Mouse (Mus musculus) CD4-positive helper T cell, adult 2 months (primary cell): ENCODE results near the gene Dnm3.

ENCODE experiments used
- DNase-seq: peaks from one replicate; pipeline ENCODE4 v3.0.0-alpha.2; 2012; ENCODE audit warnings: low read depth, missing footprints, low spot score

Dnm3 gene

GRCm38 (mm10) chr1:162075831-162076230, 402.0 kb downstream of the Dnm3 start:
- DNase-seq = no peak

- DNase-seq = no peak
These were observed 402.4 kb downstream of the Dnm3 start for GRCm38 (mm10) chr1:162075416-162075815.

GRCm38 (mm10) chr1:162074626-162075410, 403.0 kb downstream of the Dnm3 start:
- DNase-seq = no peak

- DNase-seq = no peak
These were observed 404.8 kb downstream of the Dnm3 start for GRCm38 (mm10) chr1:162072917-162073578.

GRCm38 (mm10) chr1:162053608-162054007, 424.2 kb downstream of the Dnm3 start:
- DNase-seq = no peak

- no peak for DNase-seq
These were observed 424.6 kb downstream of the Dnm3 start for GRCm38 (mm10) chr1:162053186-162053585.

GRCm38 (mm10) chr1:162052755-162053154, 425.1 kb downstream of the Dnm3 start:
- DNase-seq = no peak

- DNase-seq = no peak
These were observed 425.7 kb downstream of the Dnm3 start for GRCm38 (mm10) chr1:162052138-162052537.

GRCm38 (mm10) chr1:162051710-162052109, 426.1 kb downstream of the Dnm3 start:
- DNase-seq = no peak

- DNase-seq = no peak
These were observed 430.2 kb downstream of the Dnm3 start for GRCm38 (mm10) chr1:162047673-162048072.

- DNase-seq = no peak
These were observed 433.8 kb downstream of the Dnm3 start for GRCm38 (mm10) chr1:162043788-162044717.

- DNase-seq = no peak
These were observed 434.6 kb downstream of the Dnm3 start for GRCm38 (mm10) chr1:162043216-162043615.

- no peak for DNase-seq
These were observed 435.4 kb downstream of the Dnm3 start for GRCm38 (mm10) chr1:162042384-162042783.

- no peak for DNase-seq
These were observed 437.2 kb downstream of the Dnm3 start for GRCm38 (mm10) chr1:162040490-162041274.

GRCm38 (mm10) chr1:162039808-162040207, 438.0 kb downstream of the Dnm3 start:
- DNase-seq = no peak

- no peak for DNase-seq
These were observed 438.7 kb downstream of the Dnm3 start for GRCm38 (mm10) chr1:162039011-162039595.

- no peak for DNase-seq
These were observed 439.4 kb downstream of the Dnm3 start for GRCm38 (mm10) chr1:162038431-162038830.

GRCm38 (mm10) chr1:162037968-162038421, 439.8 kb downstream of the Dnm3 start:
- DNase-seq = no peak

GRCm38 (mm10) chr1:162037185-162037765, 440.6 kb downstream of the Dnm3 start:
- no peak for DNase-seq

GRCm38 (mm10) chr1:162036461-162036835, 441.4 kb downstream of the Dnm3 start:
- no peak for DNase-seq
